Mouse (Mus musculus): ENCODE measurements around the gene Prkar1b.

The Prkar1b gene

GRCm38 (mm10) chr5:139066861-139067614 is 82.8 kb downstream of the Prkar1b start:
- no peak for DNase-seq (ENCODE audit: low read depth, low spot score)

- no peak for DNase-seq (ENCODE audit: low read depth, low spot score)
Measured at GRCm38 (mm10) chr5:139064611-139065010, 85.2 kb downstream of the Prkar1b start.

GRCm38 (mm10) chr5:139061680-139062079 is 88.1 kb downstream of the Prkar1b start:
- DNase-seq (ENCODE audit: low read depth, low spot score) = no peak

GRCm38 (mm10) chr5:139060460-139061051 is 89.2 kb downstream of the Prkar1b start:
- DNase-seq (ENCODE audit: low read depth, low spot score) = no peak

GRCm38 (mm10) chr5:139053176-139053575 is 96.6 kb downstream of the Prkar1b start:
- no peak for DNase-seq (ENCODE audit: low read depth, low spot score)

- no peak for DNase-seq (ENCODE audit: low read depth, low spot score)
Measured at GRCm38 (mm10) chr5:139051276-139051675, 98.5 kb downstream of the Prkar1b start.

GRCm38 (mm10) chr5:139049367-139049766 is 100.4 kb downstream of the Prkar1b start:
- no peak for DNase-seq (ENCODE audit: low read depth, low spot score)

GRCm38 (mm10) chr5:139047171-139047570 is 102.6 kb downstream of the Prkar1b start:
- no peak for DNase-seq (ENCODE audit: low read depth, low spot score)

GRCm38 (mm10) chr5:139046636-139047035 is 103.2 kb downstream of the Prkar1b start:
- DNase-seq (ENCODE audit: low read depth, low spot score) = no peak

- no peak for DNase-seq (ENCODE audit: low read depth, low spot score)
Measured at GRCm38 (mm10) chr5:139043546-139043945, 106.3 kb downstream of the Prkar1b start.

GRCm38 (mm10) chr5:139042299-139042698 is 107.5 kb downstream of the Prkar1b start:
- no peak for DNase-seq (ENCODE audit: low read depth, low spot score)

- DNase-seq (ENCODE audit: low read depth, low spot score) = no peak
Measured at GRCm38 (mm10) chr5:139035171-139035570, 114.6 kb downstream of the Prkar1b start.

GRCm38 (mm10) chr5:139034746-139035145 is 115.1 kb downstream of the Prkar1b start:
- no peak for DNase-seq (ENCODE audit: low read depth, low spot score)

GRCm38 (mm10) chr5:139033406-139034317 is 116.1 kb downstream of the Prkar1b start:
- DNase-seq (ENCODE audit: low read depth, low spot score) = no peak

- no peak for DNase-seq (ENCODE audit: low read depth, low spot score)
Measured at GRCm38 (mm10) chr5:139027603-139028002, 122.2 kb downstream of the Prkar1b start.

- DNase-seq (ENCODE audit: low read depth, low spot score) = no peak
Measured at GRCm38 (mm10) chr5:139024351-139025105, 125.3 kb downstream of the Prkar1b start.

GRCm38 (mm10) chr5:139020595-139020994 is 129.2 kb downstream of the Prkar1b start:
- no peak for DNase-seq (ENCODE audit: low read depth, low spot score)

GRCm38 (mm10) chr5:139017371-139018124 is 132.3 kb downstream of the Prkar1b start:
- no peak for DNase-seq (ENCODE audit: low read depth, low spot score)

- DNase-seq (ENCODE audit: low read depth, low spot score) = no peak
Measured at GRCm38 (mm10) chr5:139015097-139015496, 134.7 kb downstream of the Prkar1b start.

- DNase-seq (ENCODE audit: low read depth, low spot score) = no peak
Measured at GRCm38 (mm10) chr5:139010649-139011048, 139.2 kb downstream of the Prkar1b start.
